Mouse (Mus musculus) myocyte (in vitro differentiated cells): ENCODE measurements around the gene Gkap1. TPM values are rescaled to one million over a fixed set of nuclear protein-coding genes. Genes with fewer than 3 reads are reported as not detected.

Experiments
- polyA plus RNA-seq: library from polyadenylated mRNA; unstranded; fragments of >200 nt; fragmentation: generic; extraction: Trizol; gene quantifications from one replicate; pipeline ENCODE4 v1.2.1, GENCODE M21; 2012; ENCODE audit warnings: missing spikeins

Gkap1 gene
- polyA plus RNA-seq, 1 experiment = 12.2 TPM

Other genes starting within 250 kb of the Gkap1 start
- 0.01 TPM for gene Klhl3, start 162.1 kb downstream of the Gkap1 start, polyA plus RNA-seq
- gene Hnrnpa0, start 147.1 kb downstream of the Gkap1 start, polyA plus RNA-seq = 122 TPM
- gene Idnk, start 118.0 kb downstream of the Gkap1 start, polyA plus RNA-seq = 21.0 TPM
- gene Ubqln1, start 60.0 kb downstream of the Gkap1 start, polyA plus RNA-seq = 58.2 TPM
- 0.08 TPM for gene Kif27, start 83.4 kb upstream of the Gkap1 start, polyA plus RNA-seq
- gene 2210016F16Rik, start 109.5 kb upstream of the Gkap1 start, polyA plus RNA-seq = 3.7 TPM
- gene Rmi1, start 126.5 kb upstream of the Gkap1 start, polyA plus RNA-seq = 5.2 TPM
- gene Hnrnpk, start 127.6 kb upstream of the Gkap1 start, polyA plus RNA-seq = 289 TPM